Mouse (Mus musculus) midbrain, embryonic 10.5 days (tissue): ENCODE results near the gene Bicc1. TPM values are rescaled to one million over a fixed set of nuclear protein-coding genes. Genes with fewer than 3 reads are reported as not detected.
"Not testable (repeated sequence)": the region's sequence is repeated elsewhere in the genome, so short reads cannot be mapped to it uniquely, and the experiment has no call there.

ENCODE experiments used
- DNase-seq: peaks from one replicate; pipeline ENCODE4 v3.0.0-alpha.2; 2017; ENCODE audit warnings: low spot score
- H3K27ac ChIP-seq: fragments of 300-500 bp; sonication (generic); replicated peaks from 2 replicates; pipeline ENCODE4 v1.5.1; 2016; ENCODE audit warnings: mild to moderate bottlenecking
- H3K27me3 ChIP-seq: fragments of 300-500 bp; sonication (generic); 2 replicates; pipeline ENCODE4 v1.6.1; 2016; ENCODE audit warnings: low read depth, mild to moderate bottlenecking; ENCODE audit not compliant: poor library complexity, severe bottlenecking
- H3K36me3 ChIP-seq: fragments of 300-500 bp; sonication (generic); 2 replicates; pipeline ENCODE4 v1.6.1; 2016; ENCODE audit warnings: mild to moderate bottlenecking, moderate library complexity
- H3K4me1 ChIP-seq: fragments of 300-500 bp; sonication (generic); 2 replicates; pipeline ENCODE4 v1.6.1; 2016
- H3K4me3 ChIP-seq: fragments of 300-500 bp; sonication (generic); 2 replicates; pipeline ENCODE4 v1.5.1; 2016; ENCODE audit warnings: mild to moderate bottlenecking, moderate library complexity
- H3K9me3 ChIP-seq: fragments of 300-500 bp; sonication (generic); replicated peaks from 2 replicates; pipeline ENCODE4 v1.6.1; 2016; ENCODE audit warnings: mild to moderate bottlenecking
- WGBS: fragments of 180-500 bp; shearing (Covaris S2); methylation state at CpG from one replicate; pipeline ENCODE4 v1.1.7; 2016; 5-methylcytosine and 5-hydroxymethylcytosine counted together
- polyA plus RNA-seq: library from polyadenylated mRNA; unstranded; fragments of >200 nt; fragmentation: Nextera tagmentation; extraction: Ambion mirVana; gene quantifications from 2 replicates; pipeline ENCODE4 v1.2.1, GENCODE M21; 2016

The Bicc1 gene
- polyA plus RNA-seq, 1 experiment from 2014 or later: 4.1 TPM

DNA sequence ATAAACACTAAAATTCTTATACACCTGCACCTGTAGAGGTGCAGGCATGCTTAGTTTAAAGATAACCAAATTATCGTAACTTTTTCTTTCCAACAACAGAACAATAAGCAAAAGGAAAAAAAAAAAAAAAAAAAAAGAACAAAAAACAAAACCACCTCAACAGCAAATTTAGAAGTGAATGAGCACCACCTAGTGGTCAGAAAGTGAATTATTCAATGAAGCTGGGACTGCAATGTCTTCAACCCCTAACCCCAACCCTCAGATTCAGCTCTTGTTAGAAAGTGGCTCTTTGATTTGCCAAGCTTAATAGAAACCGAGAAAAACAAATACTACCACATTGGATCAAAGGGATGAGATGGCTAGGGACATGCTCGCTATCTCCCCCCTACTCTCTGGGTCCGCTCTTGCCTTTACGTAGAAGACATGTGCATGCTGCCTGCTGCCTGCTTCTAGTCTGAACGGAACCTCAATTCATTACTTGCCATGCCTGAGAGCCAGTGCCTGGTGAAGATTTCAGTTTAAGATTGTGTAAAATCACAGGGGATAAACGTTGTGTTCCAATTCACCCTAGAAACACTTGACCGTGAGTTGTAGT is 195.8 kb downstream of the Bicc1 start:
- H3K9me3 ChIP-seq: no peaks in the 10 kb centered on the region
- no peaks in the 10 kb centered on the region for H3K4me1 ChIP-seq
- H3K36me3 ChIP-seq: no peaks in the 10 kb centered on the region
- no peak overlapping the region for H3K27ac ChIP-seq
- no peak overlapping the region for H3K4me3 ChIP-seq
- no peak for DNase-seq
- WGBS: 58% methylated on average over 8 of the region's 8 CpGs
- H3K27me3 ChIP-seq: no peaks in the 10 kb centered on the region

DNA sequence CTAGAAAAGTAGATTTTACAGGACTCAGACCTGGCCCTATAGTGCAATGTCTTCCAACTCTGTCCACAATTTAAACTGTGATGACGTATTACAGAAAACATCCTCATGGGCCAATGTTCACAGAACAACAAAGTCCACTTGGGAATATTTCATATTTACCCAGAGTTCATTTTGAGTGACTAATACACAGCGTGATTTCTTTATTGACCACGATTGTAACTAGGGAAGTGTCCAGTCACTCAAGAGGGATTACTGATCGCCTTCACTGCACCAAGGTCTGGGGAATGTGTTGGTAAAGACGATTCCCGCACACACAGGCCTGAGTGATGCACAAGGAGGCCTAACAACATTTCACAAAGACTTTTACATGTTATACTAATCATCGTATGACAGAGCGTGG is 197.9 kb downstream of the Bicc1 start:
- Histone ChIP-seq H3K4me1 (no peaks in the 10 kb centered on the region), H3K27ac (no peak overlapping the region), H3K9me3 (no peaks in the 10 kb centered on the region), H3K4me3 (no peak overlapping the region), H3K36me3 (no peaks in the 10 kb centered on the region), H3K27me3 (no peaks in the 10 kb centered on the region)
- WGBS: 87% methylated on average over 8 of the region's 8 CpGs
- DNase-seq: no peak

DNA sequence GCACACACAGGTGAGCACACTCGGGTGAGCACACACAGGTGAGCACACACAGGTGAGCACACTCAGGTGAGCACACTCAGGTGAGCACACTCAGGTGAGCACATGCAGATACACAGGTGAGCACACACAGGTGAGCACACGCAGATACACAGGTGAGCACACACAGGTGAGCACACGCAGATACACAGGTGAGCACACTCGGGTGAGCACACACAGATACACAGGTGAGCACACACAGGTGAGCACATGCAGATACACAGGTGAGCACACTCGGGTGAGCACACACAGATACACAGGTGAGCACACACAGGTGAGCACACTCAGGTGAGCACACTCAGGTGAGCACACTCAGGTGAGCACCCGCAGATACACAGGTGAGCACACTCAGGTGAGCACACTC is 199.1 kb downstream of the Bicc1 start:
- H3K36me3 ChIP-seq, H3K4me3 ChIP-seq, H3K27ac ChIP-seq, H3K27me3 ChIP-seq, DNase-seq, H3K9me3 ChIP-seq, H3K4me1 ChIP-seq: not testable (repeated sequence)
- 85% methylated on average over 6 of the region's 6 CpGs for WGBS

DNA sequence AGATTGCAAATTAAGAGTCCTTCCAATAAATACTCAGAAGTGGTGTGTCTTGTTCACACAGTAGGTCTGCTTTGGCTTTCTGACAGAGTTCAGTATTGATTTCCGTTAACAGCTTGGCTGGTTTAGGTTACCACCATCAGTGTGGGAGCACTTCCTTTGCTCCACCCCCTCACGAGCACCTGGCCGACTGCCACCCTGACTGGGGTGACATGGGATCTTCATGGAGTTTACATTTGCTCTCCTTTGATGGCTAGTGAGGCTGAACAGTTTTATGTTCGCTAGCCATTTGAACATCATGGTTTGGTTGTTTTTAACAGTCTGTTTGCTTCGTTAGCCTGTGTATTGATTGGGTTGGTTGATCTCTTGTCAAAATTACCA is 206.7 kb downstream of the Bicc1 start:
- 83% methylated on average over 5 of the region's 5 CpGs for WGBS
- peak overlapping the region; percentile 75; the same call in 1 of the 2 replicates for H3K27ac ChIP-seq

DNA sequence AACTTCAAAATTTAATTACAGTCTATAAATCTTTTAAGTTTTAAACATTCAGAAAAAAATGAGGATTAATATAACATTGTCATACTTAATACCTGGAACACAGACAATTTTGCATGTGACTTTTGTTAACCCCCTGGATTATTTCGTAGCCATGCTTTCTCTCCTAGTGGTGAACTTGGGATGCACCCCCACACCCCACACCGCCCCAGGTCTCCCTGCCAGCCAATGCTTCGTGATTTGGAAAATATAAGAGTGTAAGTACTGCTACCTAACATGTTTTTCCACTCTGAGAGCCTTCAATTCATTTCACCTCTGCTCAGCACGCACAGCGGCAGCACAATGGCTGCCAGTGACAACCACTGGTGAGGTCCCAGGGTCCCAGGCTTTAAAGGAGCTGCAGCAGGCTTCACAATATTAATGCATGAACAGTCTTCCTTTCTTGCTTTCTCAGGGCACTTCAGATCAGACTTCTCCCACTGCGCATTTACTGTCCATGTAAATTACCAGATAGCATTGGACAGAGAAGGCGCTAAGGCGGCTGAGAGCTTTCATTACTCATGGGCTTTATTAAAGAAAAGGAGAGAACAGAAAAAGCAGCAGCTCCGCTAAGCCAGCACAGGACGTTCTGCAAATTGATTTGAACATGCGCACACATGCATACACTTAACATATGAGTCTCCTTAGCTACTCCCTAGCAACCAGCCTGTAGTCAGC is 207.3 kb downstream of the Bicc1 start:
- WGBS: 77% methylated on average over 11 of the region's 11 CpGs
- Histone ChIP-seq H3K4me3 (no peak overlapping the region), H3K4me1 (peaks cover 36% of the 10 kb centered on the region), H3K36me3 (no peaks in the 10 kb centered on the region), H3K27ac (peak overlapping the region; percentile 75), H3K9me3 (no peaks in the 10 kb centered on the region), H3K27me3 (no peaks in the 10 kb centered on the region)
- no peak for DNase-seq

More for the DNA sequence above, 206.7 kb downstream of the Bicc1 start:
- Histone ChIP-seq H3K36me3 (no peaks in the 10 kb centered on the region), H3K27me3 (no peaks in the 10 kb centered on the region), H3K4me3 (no peak overlapping the region), H3K9me3 (no peaks in the 10 kb centered on the region), H3K4me1 (peaks cover 36% of the 10 kb centered on the region)
- DNase-seq: no peak

DNA sequence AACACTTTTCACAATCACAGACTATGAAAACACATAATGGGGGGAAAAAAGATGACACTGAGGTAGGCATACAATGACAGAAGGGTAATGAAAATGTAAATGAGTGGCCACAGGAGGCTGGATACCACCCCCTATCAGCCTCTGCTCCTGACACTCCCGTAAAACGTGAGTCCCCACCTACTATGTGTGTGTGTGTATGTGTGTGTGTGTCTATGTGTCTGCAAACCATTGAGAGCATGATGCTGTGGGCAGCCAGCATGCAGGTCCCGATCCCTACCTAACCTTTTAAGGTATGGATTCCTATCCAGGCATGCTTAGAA is 209.4 kb downstream of the Bicc1 start:
- no peak for DNase-seq
- H3K4me3 ChIP-seq: peak overlapping the region; percentile 41

DNA sequence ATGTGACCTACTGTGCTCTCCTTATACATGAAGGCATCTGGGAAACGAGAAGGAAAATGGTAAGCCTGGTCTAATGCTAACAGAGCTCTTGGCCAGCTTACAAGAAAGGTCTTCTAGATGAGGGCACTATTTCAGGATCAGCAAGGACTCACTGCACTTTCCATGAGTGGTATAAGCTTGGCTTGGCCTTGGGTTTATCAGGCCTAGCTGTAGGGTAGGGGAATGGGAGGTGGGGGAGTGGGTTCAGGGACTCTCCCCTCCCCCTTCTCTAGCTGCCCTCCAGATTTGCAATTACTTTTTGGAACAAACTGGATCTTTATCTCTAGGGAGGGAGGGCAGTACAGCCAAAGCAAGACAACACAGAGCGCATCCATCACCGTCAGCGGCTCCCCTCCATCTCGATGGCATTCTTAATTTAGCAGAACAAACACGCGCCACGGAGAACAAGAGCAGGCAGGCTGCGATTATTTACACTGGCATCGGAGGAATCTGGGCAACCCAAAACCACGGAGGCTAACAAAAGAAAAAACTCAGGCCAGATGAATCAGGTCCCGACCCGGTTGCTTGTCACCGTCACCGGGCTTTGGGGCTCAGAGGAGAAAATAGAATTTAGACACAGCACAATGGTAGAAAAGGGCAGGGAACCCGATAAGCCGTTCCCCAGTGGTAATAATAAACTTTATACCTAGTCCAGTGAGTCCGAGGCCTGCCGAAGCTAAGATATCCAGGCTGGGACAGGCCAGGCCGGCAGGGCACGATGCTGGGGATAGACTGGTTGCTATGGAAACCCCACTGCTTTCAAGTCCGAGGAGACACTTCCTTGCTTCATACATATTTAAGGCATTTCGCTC is 210.0 kb downstream of the Bicc1 start:
- H3K27me3 ChIP-seq: no peaks in the 10 kb centered on the region
- H3K27ac ChIP-seq: peak overlapping the region; percentile 82
- H3K4me1 ChIP-seq: peaks cover 36% of the 10 kb centered on the region
- DNase-seq: peak; percentile 70
- no peaks in the 10 kb centered on the region for H3K36me3 ChIP-seq
- H3K9me3 ChIP-seq: no peaks in the 10 kb centered on the region
- 18% methylated on average over 23 of the region's 23 CpGs for WGBS
- peak overlapping the region; percentile 41 for H3K4me3 ChIP-seq

More for the DNA sequence above, 209.4 kb downstream of the Bicc1 start:
- peaks cover 36% of the 10 kb centered on the region for H3K4me1 ChIP-seq
- WGBS: 35% methylated on average over 3 of the region's 3 CpGs
- H3K27me3 ChIP-seq: no peaks in the 10 kb centered on the region
- no peaks in the 10 kb centered on the region for H3K36me3 ChIP-seq
- peak overlapping the region; percentile 82 for H3K27ac ChIP-seq
- no peaks in the 10 kb centered on the region for H3K9me3 ChIP-seq

DNA sequence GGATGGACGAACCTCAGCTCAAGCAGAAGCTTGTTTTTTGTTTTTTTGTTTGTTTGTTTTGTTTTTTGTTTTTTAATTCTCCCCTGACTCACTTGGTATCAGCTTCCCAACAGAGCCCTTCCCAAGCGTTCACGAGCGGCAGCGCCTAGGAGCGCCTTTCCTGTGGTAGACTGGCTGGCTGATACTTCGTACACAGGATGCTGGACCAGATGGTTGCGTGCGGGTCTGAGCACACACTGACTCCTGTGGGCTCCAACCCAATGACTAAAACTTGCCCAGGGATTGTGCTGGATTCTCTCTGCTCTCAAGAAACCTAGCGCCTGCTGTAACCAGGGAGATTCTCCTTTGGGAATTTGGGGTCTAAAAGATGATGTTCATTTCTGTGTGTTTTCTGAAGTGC is 211.2 kb downstream of the Bicc1 start:
- Histone ChIP-seq H3K4me3 (no peak overlapping the region), H3K36me3 (no peaks in the 10 kb centered on the region), H3K4me1 (peaks cover 36% of the 10 kb centered on the region), H3K27me3 (no peaks in the 10 kb centered on the region), H3K9me3 (no peaks in the 10 kb centered on the region), H3K27ac (peak overlapping the region; percentile 82; the same call in 1 of the 2 replicates)
- no peak for DNase-seq
- 93% methylated on average over 10 of the region's 10 CpGs for WGBS

DNA sequence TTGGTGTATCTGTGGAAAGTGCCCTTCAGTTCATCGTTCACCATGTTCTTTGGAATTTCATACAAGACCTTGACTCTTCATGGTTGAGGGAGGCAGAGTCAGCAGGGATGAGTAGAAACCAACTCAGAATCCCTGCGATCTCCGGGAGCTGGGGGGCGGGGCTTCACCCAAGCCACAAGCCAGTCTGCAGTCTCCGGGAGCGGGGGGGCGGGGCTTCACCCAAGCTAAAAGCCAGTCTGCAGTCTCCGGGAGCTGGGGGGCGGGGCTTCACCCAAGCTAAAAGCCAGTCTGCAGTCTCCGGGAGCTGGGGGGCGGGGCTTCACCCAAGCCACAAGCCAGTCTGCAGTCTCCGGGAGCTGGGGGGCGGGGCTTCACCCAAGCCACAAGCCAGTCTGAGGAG is 213.4 kb downstream of the Bicc1 start:
- H3K9me3 ChIP-seq, H3K36me3 ChIP-seq, H3K27ac ChIP-seq, H3K4me3 ChIP-seq, DNase-seq, H3K27me3 ChIP-seq: not testable (repeated sequence)
- peaks cover 23% of the 10 kb centered on the region for H3K4me1 ChIP-seq
- 89% methylated on average over 13 of the region's 13 CpGs for WGBS

DNA sequence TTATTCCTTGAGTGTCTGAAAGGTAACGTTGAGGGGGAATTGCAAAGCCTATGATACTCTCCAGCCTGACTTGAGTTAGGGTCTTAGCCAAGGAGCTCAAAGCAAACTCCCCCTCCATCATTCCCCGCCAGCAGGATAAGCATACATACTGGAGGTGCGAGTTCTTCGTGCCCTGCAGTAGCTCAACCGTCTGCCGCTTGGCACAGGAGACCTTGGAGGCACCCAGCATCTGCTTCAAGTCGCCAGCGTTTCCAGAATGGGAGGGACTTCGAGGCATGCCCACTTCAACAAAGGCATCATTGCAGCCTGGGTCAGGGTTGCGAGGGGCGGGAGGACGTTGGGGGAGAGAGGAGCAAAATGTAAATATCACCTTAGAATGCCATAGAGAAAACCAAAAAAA is 214.4 kb downstream of the Bicc1 start:
- Histone ChIP-seq H3K27ac (no peak overlapping the region), H3K9me3 (no peaks in the 10 kb centered on the region), H3K27me3 (no peaks in the 10 kb centered on the region), H3K36me3 (no peaks in the 10 kb centered on the region), H3K4me3 (no peak overlapping the region), H3K4me1 (peaks cover 19% of the 10 kb centered on the region)
- no peak for DNase-seq
- 91% methylated on average over 12 of the region's 12 CpGs for WGBS

DNA sequence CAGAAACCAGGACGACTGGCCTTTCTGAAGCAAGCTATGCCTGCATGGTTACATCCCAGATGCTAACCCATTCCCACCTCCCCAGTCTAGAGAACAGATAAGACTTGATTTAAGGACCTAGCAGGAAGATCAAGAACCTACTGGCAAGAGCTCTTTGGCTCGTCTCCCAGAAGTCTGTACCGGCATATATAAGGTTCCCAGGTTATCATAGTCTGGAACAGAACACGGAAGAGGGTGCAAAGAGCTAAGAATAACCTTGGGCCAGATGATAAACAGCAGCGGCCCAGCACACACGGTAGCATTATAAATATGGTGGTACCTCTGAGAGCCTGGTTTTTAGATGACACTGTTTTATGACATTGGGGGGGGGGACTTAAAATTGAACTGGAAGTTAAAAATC is 217.9 kb downstream of the Bicc1 start:
- no peak overlapping the region for H3K4me3 ChIP-seq
- H3K27me3 ChIP-seq: no peaks in the 10 kb centered on the region
- DNase-seq: no peak
- H3K4me1 ChIP-seq: peaks cover 8% of the 10 kb centered on the region; the same call in 1 of the 2 replicates
- peaks cover 5% of the 10 kb centered on the region for H3K36me3 ChIP-seq
- 0 out of 2 replicates have a peak, but pooled peaks cover under 1% of the 10 kb centered on the region for H3K9me3 ChIP-seq
- 91% methylated on average over 6 of the region's 6 CpGs for WGBS
- H3K27ac ChIP-seq: no peak overlapping the region

DNA sequence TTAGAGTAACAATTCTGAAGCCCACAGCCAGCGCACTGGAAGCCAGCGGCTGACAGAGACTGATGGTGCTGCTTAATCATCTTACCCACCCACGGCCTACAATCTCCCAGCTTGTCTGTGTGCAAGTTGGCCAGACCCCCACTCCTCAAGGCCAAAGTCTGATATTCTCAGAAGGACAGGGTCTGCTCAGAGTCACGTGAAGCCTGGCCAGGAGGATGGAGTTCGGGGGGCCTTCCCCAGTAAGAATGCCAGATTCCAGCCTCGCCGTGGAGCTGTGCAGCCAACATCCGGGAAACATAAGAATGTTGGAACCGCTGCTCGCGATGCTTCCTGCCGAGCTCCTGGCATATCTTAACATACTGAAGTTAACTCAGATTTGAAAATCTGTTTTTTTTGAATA is 219.7 kb downstream of the Bicc1 start:
- no peak overlapping the region for H3K4me3 ChIP-seq
- H3K27me3 ChIP-seq: no peaks in the 10 kb centered on the region
- no peak overlapping the region; the same call in 1 of the 2 replicates for H3K27ac ChIP-seq
- H3K4me1 ChIP-seq: peaks cover 8% of the 10 kb centered on the region; the same call in 1 of the 2 replicates
- DNase-seq: no peak
- H3K36me3 ChIP-seq: peaks cover 18% of the 10 kb centered on the region
- 0 out of 2 replicates have a peak, but pooled peaks cover 7% of the 10 kb centered on the region for H3K9me3 ChIP-seq
- WGBS: 86% methylated on average over 12 of the region's 12 CpGs

DNA sequence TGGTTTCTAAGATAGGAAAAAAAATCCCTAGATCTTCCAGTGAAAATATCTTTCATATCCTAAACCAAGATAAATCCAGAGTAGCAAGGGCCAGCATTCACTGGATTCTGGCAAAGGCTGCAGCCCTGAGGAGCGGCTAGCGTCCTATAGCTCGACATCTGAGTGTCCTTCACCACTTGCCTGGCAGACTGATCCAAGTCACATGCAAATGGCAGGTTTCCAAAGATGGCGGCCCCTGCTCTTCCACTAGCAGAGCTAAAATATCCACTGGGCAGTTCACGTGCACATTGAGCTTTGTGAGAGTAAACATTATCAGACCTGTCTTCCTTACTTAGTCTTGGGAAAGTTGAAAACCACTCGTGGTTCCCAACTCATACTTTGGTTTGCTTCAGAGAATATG is 222.1 kb downstream of the Bicc1 start:
- H3K27me3 ChIP-seq: no peaks in the 10 kb centered on the region
- peaks cover 23% of the 10 kb centered on the region for H3K36me3 ChIP-seq
- DNase-seq: no peak
- no peak overlapping the region for H3K27ac ChIP-seq
- peaks cover 8% of the 10 kb centered on the region; the same call in 1 of the 2 replicates for H3K4me1 ChIP-seq
- WGBS: 92% methylated on average over 6 of the region's 6 CpGs
- H3K9me3 ChIP-seq: peaks cover 7% of the 10 kb centered on the region; the same call in 1 of the 2 replicates
- H3K4me3 ChIP-seq: no peak overlapping the region
